Mouse (Mus musculus) T-cell, adult 2 months (primary cell): ENCODE results near the gene Ank3.

Experiments
- DNase-seq: peaks from one replicate; pipeline ENCODE4 v3.0.0; 2022; ENCODE audit warnings: low spot score

Gene Ank3

GRCm38 (mm10) chr10:70066497-70067168 is 668.1 kb downstream of the Ank3 start:
- no peak for DNase-seq

DNA sequence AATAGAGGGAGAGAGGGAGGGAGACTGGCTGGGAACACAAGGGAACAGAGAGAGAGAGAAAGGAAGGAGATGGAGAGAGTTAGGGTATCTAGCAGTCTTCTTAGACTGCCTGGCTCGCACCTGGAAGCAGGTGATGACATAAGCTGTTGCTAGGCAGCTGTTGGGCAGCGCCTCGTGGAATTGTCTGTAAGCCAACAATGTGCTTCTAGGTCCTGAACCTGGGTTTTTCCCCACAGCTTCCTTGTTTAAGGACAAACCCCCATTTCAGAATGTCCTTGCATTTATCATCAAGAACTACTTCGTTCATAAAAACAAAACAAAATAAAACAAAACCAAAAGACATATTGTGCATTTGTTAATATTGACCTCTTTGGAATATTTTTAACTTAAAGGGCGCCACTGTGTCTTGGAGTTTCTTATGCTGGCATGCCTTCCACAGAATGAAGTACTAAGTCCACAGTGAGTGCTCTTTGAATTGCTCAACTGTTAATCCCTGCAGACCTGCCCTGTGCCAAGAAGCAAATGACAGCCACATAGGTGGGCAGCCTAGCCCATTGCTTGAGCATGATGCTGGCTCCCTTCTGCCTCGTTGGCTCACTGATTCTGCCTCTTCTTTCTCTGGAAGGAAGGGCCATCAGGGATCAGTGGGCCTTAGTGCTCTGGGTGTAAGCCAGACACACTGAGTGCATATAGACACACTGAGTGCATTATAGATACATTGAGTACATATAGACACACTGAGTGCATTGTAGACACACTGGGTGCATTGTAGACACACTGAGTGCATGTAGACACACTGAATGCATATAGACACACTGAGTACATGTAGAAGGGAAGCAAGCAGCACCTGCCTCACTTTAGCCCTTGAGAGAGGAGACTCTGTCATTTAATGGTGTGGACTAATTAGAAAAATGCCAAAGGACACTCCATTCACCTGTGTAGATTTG is 668.9 kb downstream of the Ank3 start:
- no peak for DNase-seq

DNA sequence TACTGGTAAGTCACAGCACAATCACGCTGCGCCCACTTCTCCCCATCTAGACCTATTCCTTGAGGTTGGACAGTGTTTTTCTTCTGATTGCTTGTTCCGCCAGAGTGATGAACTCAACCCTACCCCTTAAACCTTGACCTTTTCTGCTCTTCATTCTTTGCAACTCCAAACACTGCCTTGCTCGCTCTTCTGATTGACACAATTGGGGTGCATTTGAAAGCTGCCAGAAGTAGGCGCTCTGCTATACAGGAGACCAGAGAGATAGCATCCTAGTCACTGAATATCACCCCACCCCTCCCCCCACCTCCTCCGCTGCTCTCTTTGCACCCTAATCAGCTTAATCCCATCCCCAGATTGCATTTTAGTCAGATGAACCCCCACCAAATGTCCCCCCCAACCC is 670.7 kb downstream of the Ank3 start:
- no peak for DNase-seq

GRCm38 (mm10) chr10:70071334-70071733 is 672.8 kb downstream of the Ank3 start:
- no peak for DNase-seq
